Mouse (Mus musculus) cerebellum, adult 2 months (tissue): ENCODE results near the gene Ift57.

Source experiments
- CTCF ChIP-seq: fragments of 200-500 bp; IDR thresholded peaks from 2 replicates; pipeline ENCODE4 v1.5.1; 2011; ENCODE audit warnings: low read depth, mild to moderate bottlenecking, control low read depth, low read length, moderate library complexity, borderline replicate concordance; ENCODE audit not compliant: insufficient read depth
- POLR2A ChIP-seq: fragments of 200-500 bp; IDR thresholded peaks from 2 replicates; pipeline ENCODE4 v1.6.1; 2011; ENCODE audit warnings: low read length, control low read depth, borderline replicate concordance; ENCODE audit not compliant: insufficient read depth

- no peak for TF ChIP-seq CTCF
- TF ChIP-seq POLR2A = no peak
Measured at GRCm38 (mm10) chr16:49787714-49788113, 88.7 kb downstream of the Ift57 start.
